Mouse (Mus musculus): ENCODE measurements around the gene Smim7.

Gene Smim7

GRCm38 (mm10) chr8:72547802-72548643 is 22.9 kb downstream of the Smim7 start, which contains the start of gene Med26:
Gene Med26, minus strand, starts transcription at chr8:72548270.
- DNase-seq (ENCODE audit: low spot score in 2 of 2): peak; percentile 93 to 94

GRCm38 (mm10) chr8:72547122-72547801 is 23.6 kb downstream of the Smim7 start:
- peak; percentile 10 to 33 for DNase-seq (ENCODE audit: low spot score in 2 of 2)

GRCm38 (mm10) chr8:72539234-72539633 is 31.7 kb downstream of the Smim7 start:
- no peak for DNase-seq (ENCODE audit: low spot score in 2 of 2)

- no peak for DNase-seq (ENCODE audit: low spot score in 2 of 2)
These were observed 36.0 kb downstream of the Smim7 start for GRCm38 (mm10) chr8:72534888-72535287.

GRCm38 (mm10) chr8:72532103-72532502 is 38.8 kb downstream of the Smim7 start:
- no peak for DNase-seq (ENCODE audit: low spot score in 2 of 2)

GRCm38 (mm10) chr8:72521888-72522287 is 49.0 kb downstream of the Smim7 start:
- DNase-seq (ENCODE audit: low spot score in 2 of 2): no peak

GRCm38 (mm10) chr8:72517421-72517988 is 53.4 kb downstream of the Smim7 start:
- no peak for DNase-seq (ENCODE audit: low spot score in 2 of 2)
